Mouse (Mus musculus): ENCODE data around the gene Kntc1.

Gene Kntc1

GRCm38 (mm10) chr5:123869615-123870014, 120.1 kb downstream of the Kntc1 start:
- no peak for DNase-seq
